Mouse (Mus musculus): ENCODE results near the gene Cntnap5b. TPM values are rescaled to one million over a fixed set of nuclear protein-coding genes. Genes with fewer than 3 reads are reported as not detected.

The Cntnap5b gene
- polyA plus RNA-seq, 1 experiment from 2014 or later: not detected

DNA sequence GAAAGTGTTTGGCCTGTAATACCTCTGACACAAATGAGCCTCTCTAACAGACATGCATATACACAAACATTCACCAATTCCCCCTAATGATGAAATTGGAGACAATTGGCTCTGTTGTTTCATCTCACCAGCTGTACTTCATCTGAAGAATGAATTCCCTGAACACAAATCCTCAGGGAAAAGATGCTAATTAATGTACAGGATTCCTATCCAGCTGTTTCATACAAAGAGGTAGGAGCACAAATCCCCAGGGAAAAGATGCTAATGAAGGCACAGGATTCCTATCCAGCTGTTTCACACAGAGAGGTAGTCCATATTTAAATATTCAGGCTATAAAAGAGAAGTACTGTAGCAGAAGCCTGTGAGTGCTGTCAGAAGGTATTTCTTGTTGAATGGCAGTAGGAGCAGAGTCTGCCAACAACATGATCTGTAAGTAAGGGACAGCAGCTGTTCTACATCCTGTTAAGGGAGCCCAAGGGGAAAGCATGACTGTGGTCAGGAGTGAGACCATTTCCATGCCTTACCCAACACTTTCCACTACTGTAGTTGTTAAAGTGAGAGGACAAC lies 644.2 kb downstream of the Cntnap5b start:
- Histone ChIP-seq H3K4me3 (ENCODE audit: control insufficient read depth in 1 of 2, insufficient read depth in 1 of 2, low read depth in 1 of 2, low read length in 2 of 2) (no peak overlapping the region), H3K9ac (ENCODE audit: low read length) (no peak overlapping the region), H3K4me2 (ENCODE audit: low read length) (no peak overlapping the region), H3K27ac (replicated peaks in 1 of 2; ENCODE audit: control insufficient read depth in 1 of 2, insufficient read depth in 1 of 2, low read depth in 2 of 2, low read length in 2 of 2) (no peak overlapping the region), H3K36me3 (ENCODE audit: control insufficient read depth, insufficient read depth, low read length) (no peaks in the 10 kb centered on the region), H3K9me3 (ENCODE audit: control insufficient read depth, low read length) (no peaks in the 10 kb centered on the region), H3K4me1 (ENCODE audit: control insufficient read depth in 2 of 2, insufficient read depth in 2 of 2, low read length in 2 of 2) (no peaks in the 10 kb centered on the region), H3K27me3 (ENCODE audit: control insufficient read depth, insufficient read depth, low read length) (no peaks in the 10 kb centered on the region)
- no peak for ATAC-seq (ENCODE audit: insufficient number of reproducible peaks, insufficient read depth, low FRiP score, low read depth)

DNA sequence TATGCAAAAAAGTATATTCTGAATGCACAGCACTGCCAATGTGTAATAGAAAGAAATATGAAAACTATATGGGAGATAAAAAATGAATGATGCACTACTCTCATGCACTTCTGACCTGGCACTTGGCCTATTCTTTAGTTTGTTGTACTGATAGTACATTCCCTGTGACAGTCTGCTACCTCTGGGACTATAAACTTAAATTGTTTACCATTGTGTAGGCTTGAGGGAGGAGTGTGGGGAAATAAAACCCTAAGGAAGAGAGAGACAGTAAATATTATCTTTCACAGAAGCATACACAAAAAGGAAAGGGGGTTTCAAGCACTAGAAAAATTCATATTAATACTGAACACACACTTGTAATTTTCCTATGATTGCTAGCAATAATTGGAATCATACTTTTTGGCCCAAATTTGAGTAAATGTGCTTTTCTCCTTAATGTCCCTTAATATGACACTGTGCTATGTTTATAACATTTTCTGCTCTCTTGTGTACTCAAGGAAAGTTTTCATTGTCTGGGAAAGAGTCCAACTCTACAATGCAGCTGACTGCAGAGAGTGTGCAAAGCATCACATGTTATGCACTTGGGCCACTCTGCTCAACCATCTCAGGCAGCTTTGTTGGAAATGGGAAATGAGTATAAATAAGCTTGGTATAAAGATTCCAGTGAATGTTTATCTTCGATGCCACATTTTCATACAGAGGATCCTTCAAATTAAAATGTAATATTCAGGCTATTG lies 657.6 kb downstream of the Cntnap5b start:
- Histone ChIP-seq H3K4me1 (ENCODE audit: control insufficient read depth in 2 of 2, insufficient read depth in 2 of 2, low read length in 2 of 2) (no peaks in the 10 kb centered on the region), H3K27me3 (ENCODE audit: control insufficient read depth, insufficient read depth, low read length) (no peaks in the 10 kb centered on the region), H3K27ac (replicated peaks in 1 of 2; ENCODE audit: control insufficient read depth in 1 of 2, insufficient read depth in 1 of 2, low read depth in 2 of 2, low read length in 2 of 2) (no peak overlapping the region), H3K9ac (ENCODE audit: low read length) (no peak overlapping the region), H3K36me3 (ENCODE audit: control insufficient read depth, insufficient read depth, low read length) (no peaks in the 10 kb centered on the region), H3K4me2 (ENCODE audit: low read length) (no peak overlapping the region), H3K4me3 (ENCODE audit: control insufficient read depth in 1 of 2, insufficient read depth in 1 of 2, low read depth in 1 of 2, low read length in 2 of 2) (no peak overlapping the region), H3K9me3 (ENCODE audit: control insufficient read depth, low read length) (no peaks in the 10 kb centered on the region)
- 83% methylated on average over 1 of the region's 1 CpGs for WGBS
- ATAC-seq (ENCODE audit: insufficient number of reproducible peaks, insufficient read depth, low FRiP score, low read depth): no peak

DNA sequence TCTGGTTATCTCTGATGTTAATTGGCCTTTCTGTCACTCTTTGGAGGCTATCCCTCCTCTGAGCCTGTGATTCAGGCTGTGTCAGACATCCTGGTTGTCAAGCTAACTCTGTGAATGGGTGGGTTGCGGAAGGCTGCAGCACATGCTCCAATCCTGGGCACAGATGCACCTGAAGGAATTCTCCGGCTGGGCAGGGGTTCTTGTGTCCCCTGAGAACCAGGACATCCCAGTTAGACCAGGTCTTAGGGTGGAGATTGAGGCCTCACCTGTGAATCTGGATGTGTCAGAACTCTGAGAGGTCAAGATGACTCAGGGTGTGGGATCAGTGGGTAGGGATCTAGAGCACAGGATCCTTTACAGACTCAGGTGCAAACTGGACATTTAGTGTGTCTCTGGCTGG lies 691.3 kb downstream of the Cntnap5b start:
- H3K9me3 ChIP-seq (ENCODE audit: control insufficient read depth, low read length): no peaks in the 10 kb centered on the region
- no peaks in the 10 kb centered on the region for H3K27me3 ChIP-seq (ENCODE audit: control insufficient read depth, insufficient read depth, low read length)
- H3K36me3 ChIP-seq (ENCODE audit: control insufficient read depth, insufficient read depth, low read length): no peaks in the 10 kb centered on the region
- no peak for ATAC-seq (ENCODE audit: insufficient number of reproducible peaks, insufficient read depth, low FRiP score, low read depth)
- WGBS: 77% methylated on average over 2 of the region's 2 CpGs
- H3K4me2 ChIP-seq (ENCODE audit: low read length): no peak overlapping the region
- H3K4me3 ChIP-seq (ENCODE audit: control insufficient read depth in 1 of 2, insufficient read depth in 1 of 2, low read depth in 1 of 2, low read length in 2 of 2): no peak overlapping the region
- H3K27ac ChIP-seq (replicated peaks in 1 of 2; ENCODE audit: control insufficient read depth in 1 of 2, insufficient read depth in 1 of 2, low read depth in 2 of 2, low read length in 2 of 2): no peak overlapping the region
- H3K9ac ChIP-seq (ENCODE audit: low read length): no peak overlapping the region
- H3K4me1 ChIP-seq (ENCODE audit: control insufficient read depth in 2 of 2, insufficient read depth in 2 of 2, low read length in 2 of 2): no peaks in the 10 kb centered on the region

DNA sequence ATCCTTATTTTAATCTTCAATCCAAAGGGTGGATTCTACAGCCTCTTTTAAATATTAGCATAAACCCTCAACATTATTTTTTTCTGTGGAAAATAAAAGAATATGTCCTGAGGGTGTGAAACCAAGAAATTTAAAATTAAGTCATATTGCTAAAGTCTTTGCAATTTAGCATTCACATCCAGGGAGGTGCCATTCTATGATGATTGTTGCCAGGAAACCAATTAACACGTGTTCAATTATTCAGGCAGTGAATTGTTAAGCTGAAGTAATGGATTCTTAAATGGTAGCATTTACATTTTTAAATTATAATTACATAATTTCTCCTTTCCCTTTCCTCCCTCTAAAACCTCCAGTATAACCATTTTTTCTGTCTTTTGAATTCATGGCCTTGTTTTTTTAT lies 692.7 kb downstream of the Cntnap5b start:
- no peaks in the 10 kb centered on the region for H3K27me3 ChIP-seq (ENCODE audit: control insufficient read depth, insufficient read depth, low read length)
- H3K36me3 ChIP-seq (ENCODE audit: control insufficient read depth, insufficient read depth, low read length): no peaks in the 10 kb centered on the region
- no peak overlapping the region for H3K9ac ChIP-seq (ENCODE audit: low read length)
- ATAC-seq (ENCODE audit: insufficient number of reproducible peaks, insufficient read depth, low FRiP score, low read depth): no peak
- H3K4me1 ChIP-seq (ENCODE audit: control insufficient read depth in 2 of 2, insufficient read depth in 2 of 2, low read length in 2 of 2): no peaks in the 10 kb centered on the region
- H3K4me2 ChIP-seq (ENCODE audit: low read length): no peak overlapping the region
- H3K4me3 ChIP-seq (ENCODE audit: control insufficient read depth in 1 of 2, insufficient read depth in 1 of 2, low read depth in 1 of 2, low read length in 2 of 2): no peak overlapping the region
- WGBS: 47% methylated on average over 1 of the region's 1 CpGs
- no peaks in the 10 kb centered on the region for H3K9me3 ChIP-seq (ENCODE audit: control insufficient read depth, low read length)
- no peak overlapping the region for H3K27ac ChIP-seq (replicated peaks in 1 of 2; ENCODE audit: control insufficient read depth in 1 of 2, insufficient read depth in 1 of 2, low read depth in 2 of 2, low read length in 2 of 2)

DNA sequence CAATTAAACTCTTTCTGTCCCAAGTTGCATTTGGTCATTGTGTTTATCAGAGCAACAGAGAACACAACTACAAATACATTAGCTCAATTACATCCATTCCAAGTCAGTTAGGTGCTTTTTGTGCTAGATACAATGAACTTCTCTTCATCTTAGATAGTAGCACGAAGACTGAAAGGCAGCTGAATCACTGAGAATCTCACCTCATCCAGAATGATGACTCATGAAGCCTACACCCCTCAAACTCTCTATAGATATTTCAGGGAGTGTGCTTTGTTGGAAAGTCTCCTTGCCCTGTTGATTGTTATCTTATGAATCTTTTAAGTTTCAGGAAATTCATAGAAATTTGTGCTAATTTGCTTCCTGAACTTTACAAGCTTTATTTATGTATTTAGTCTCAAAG lies 695.0 kb downstream of the Cntnap5b start:
- no peak for ATAC-seq (ENCODE audit: insufficient number of reproducible peaks, insufficient read depth, low FRiP score, low read depth)
- H3K4me3 ChIP-seq (ENCODE audit: control insufficient read depth in 1 of 2, insufficient read depth in 1 of 2, low read depth in 1 of 2, low read length in 2 of 2): no peak overlapping the region
- 66% methylated on average over 1 of the region's 1 CpGs for whole genome bisulfite sequencing
- no peak overlapping the region for H3K9ac ChIP-seq (ENCODE audit: low read length)
- H3K4me2 ChIP-seq (ENCODE audit: low read length): no peak overlapping the region
- no peaks in the 10 kb centered on the region for H3K27me3 ChIP-seq (ENCODE audit: control insufficient read depth, insufficient read depth, low read length)
- H3K36me3 ChIP-seq (ENCODE audit: control insufficient read depth, insufficient read depth, low read length): no peaks in the 10 kb centered on the region
- H3K27ac ChIP-seq (replicated peaks in 1 of 2; ENCODE audit: control insufficient read depth in 1 of 2, insufficient read depth in 1 of 2, low read depth in 2 of 2, low read length in 2 of 2): no peak overlapping the region
- no peaks in the 10 kb centered on the region for H3K9me3 ChIP-seq (ENCODE audit: control insufficient read depth, low read length)
- H3K4me1 ChIP-seq (ENCODE audit: control insufficient read depth in 2 of 2, insufficient read depth in 2 of 2, low read length in 2 of 2): no peaks in the 10 kb centered on the region

DNA sequence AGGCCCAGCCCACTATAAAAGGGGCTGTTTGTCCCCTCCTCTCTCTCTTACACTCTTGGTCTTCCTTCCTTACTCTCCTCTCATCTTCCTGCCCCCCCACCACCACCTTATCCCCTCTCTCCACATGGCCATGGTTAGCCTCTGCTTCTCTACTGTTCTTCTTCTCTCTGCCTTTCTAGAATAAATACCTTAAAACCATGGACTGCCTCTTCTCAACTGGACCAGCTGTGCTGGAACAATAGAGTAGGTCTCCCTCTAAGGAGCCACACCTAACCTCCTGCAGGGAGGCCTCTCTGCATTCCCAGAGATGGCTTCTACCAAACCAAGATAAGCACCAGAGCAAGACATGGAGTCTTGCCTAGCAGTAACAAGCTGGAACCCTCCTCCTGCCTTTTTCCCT lies 737.3 kb downstream of the Cntnap5b start:
- Histone ChIP-seq H3K4me3 (ENCODE audit: control insufficient read depth in 1 of 2, insufficient read depth in 1 of 2, low read depth in 1 of 2, low read length in 2 of 2) (no peak overlapping the region), H3K36me3 (ENCODE audit: control insufficient read depth, insufficient read depth, low read length) (no peaks in the 10 kb centered on the region), H3K4me2 (ENCODE audit: low read length) (no peak overlapping the region), H3K27me3 (ENCODE audit: control insufficient read depth, insufficient read depth, low read length) (no peaks in the 10 kb centered on the region), H3K9ac (ENCODE audit: low read length) (no peak overlapping the region), H3K9me3 (ENCODE audit: control insufficient read depth, low read length) (no peaks in the 10 kb centered on the region), H3K4me1 (ENCODE audit: control insufficient read depth in 2 of 2, insufficient read depth in 2 of 2, low read length in 2 of 2) (no peaks in the 10 kb centered on the region), H3K27ac (replicated peaks in 1 of 2; ENCODE audit: control insufficient read depth in 1 of 2, insufficient read depth in 1 of 2, low read depth in 2 of 2, low read length in 2 of 2) (no peak overlapping the region)
- no peak for ATAC-seq (ENCODE audit: insufficient number of reproducible peaks, insufficient read depth, low FRiP score, low read depth)
